Mouse (Mus musculus): ENCODE data around the gene Ankub1.

- TF ChIP-seq CTCF (IDR thresholded peaks at IDR 0.05) (no peak), POLR2A (IDR thresholded peaks at IDR 0.05; ENCODE audit: insufficient read depth, low read depth, low read length) (no peak), EP300 (IDR thresholded peaks at IDR 0.05; ENCODE audit: insufficient read depth, low read depth, low read length) (no peak)
Measured at GRCm38 (mm10) chr3:57736419-57737095, 44.0 kb upstream of the Ankub1 start.
